Mouse (Mus musculus): Measurements from ENCODE around the gene Isl2.

DNA sequence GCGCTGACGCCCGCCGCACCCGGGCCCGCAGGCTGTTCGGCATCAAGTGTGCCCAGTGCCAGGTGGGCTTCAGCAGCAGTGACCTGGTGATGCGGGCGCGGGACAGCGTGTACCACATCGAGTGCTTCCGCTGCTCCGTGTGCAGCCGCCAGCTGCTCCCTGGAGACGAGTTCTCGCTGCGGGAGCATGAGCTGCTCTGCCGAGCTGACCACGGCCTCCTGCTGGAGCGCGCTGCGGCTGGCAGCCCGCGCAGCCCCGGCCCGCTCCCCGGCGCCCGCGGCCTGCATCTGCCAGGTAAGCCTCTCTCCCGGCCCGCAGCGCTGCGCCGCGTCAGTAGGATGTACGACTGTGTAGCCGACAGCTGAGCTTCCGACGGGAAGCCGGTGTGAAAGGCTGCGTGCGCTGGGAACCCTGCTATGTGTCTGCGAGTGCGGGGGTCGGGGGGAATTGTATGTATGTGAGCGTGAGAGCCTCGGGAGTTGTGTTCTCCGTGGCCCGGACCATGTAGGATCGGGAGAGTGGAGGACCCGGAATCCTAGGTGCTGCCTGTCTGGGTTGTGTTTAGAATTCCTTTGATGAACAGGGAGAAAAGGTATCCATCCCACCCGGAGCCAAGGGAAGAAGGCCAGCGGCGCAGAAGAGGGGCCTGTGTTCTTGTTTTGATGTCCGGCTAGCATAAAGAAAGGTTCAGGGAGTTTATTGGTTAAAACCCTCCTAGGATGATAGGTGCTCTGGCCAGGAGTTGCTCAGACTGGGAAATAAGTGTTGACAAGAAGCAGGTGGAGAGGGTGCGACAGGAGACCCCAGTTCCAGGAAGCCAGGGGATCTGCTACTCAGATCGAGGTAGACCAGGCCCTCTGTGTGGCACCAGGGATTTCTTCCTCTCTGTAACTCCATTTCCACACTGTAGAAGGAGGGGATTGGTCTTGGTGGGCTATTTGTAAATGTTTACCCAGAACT lies 4.2 kb downstream of the Isl2 start:
- TF ChIP-seq CTCF (IDR thresholded peaks at IDR 0.05; ENCODE audit: borderline replicate concordance, control insufficient read depth, extremely low read depth, insufficient read depth, low read length, poor library complexity), result no peak
- no peak for TF ChIP-seq POLR2A (IDR thresholded peaks at IDR 0.05; ENCODE audit: control insufficient read depth, extremely low read depth, insufficient read depth, low read length, poor library complexity)
